Mouse (Mus musculus) splenic B cell, adult 2 months (primary cell): ENCODE measurements around the gene Fhl3.

Experiments used
- DNase-seq: peaks from one replicate; pipeline ENCODE4 v3.0.0-alpha.2; 2011; ENCODE audit warnings: low read depth, low spot score
- H3K27me3 ChIP-seq: 2 replicates; pipeline ENCODE4 v1.6.1; 2012; ENCODE audit warnings: mild to moderate bottlenecking, low read length, moderate library complexity, mixed read lengths; ENCODE audit not compliant: control insufficient read depth, poor library complexity, insufficient read depth, severe bottlenecking
- H3K36me3 ChIP-seq: 2 replicates; pipeline ENCODE4 v1.6.1; 2012; ENCODE audit warnings: mild to moderate bottlenecking, low read length, moderate library complexity, mixed read lengths; ENCODE audit not compliant: control insufficient read depth, poor library complexity, insufficient read depth, severe bottlenecking

The Fhl3 gene

GRCm38 (mm10) chr4:124671583-124671982 is 28.9 kb upstream of the Fhl3 start:
- Histone ChIP-seq H3K27me3 (peaks cover 1% of the 10 kb centered on the region; the same call in 1 of the 2 replicates), H3K36me3 (no peaks in the 10 kb centered on the region)
- DNase-seq, result no peak

GRCm38 (mm10) chr4:124672347-124673320 is 27.9 kb upstream of the Fhl3 start:
- Histone ChIP-seq H3K27me3 (peaks cover 1% of the 10 kb centered on the region; the same call in 1 of the 2 replicates), H3K36me3 (no peaks in the 10 kb centered on the region)
- peak; percentile 19 for DNase-seq

DNA sequence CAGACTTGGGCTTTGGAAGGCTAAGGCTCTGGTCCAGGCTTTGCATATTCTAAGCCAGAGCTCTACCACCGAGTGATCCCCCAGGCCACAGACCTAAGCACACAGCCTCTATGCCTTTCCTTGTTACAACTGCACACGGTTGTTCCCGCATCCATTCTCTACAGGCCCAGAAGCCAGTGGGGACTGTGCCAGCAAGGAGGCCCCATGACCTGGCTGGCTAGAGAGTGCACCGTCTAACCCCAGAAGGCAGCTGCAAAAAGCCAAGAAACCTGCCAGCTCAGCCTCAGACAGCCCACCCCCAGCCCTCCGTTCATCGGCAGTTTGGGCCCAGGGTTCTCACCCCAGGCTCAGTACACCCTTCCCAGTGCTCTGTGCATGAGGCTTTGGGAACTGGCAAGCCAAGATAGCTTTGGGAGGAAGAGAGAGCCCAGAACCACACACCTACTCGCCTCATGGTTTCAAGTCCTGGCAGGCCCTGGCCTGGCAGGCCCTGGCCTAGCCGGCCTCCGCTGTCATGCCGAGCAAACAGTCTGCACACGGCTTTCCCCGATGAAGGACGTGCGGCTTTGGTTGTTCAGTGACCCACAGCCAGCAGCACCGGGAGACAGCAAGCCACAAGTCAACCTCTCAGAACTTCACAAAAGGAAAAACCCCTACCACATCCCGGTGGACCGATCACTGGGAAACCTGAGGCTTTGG is 26.0 kb upstream of the Fhl3 start:
- DNase-seq, result no peak
- peaks cover 1% of the 10 kb centered on the region; the same call in 1 of the 2 replicates for H3K27me3 ChIP-seq
- no peaks in the 10 kb centered on the region; the same call in 1 of the 2 replicates for H3K36me3 ChIP-seq

DNA sequence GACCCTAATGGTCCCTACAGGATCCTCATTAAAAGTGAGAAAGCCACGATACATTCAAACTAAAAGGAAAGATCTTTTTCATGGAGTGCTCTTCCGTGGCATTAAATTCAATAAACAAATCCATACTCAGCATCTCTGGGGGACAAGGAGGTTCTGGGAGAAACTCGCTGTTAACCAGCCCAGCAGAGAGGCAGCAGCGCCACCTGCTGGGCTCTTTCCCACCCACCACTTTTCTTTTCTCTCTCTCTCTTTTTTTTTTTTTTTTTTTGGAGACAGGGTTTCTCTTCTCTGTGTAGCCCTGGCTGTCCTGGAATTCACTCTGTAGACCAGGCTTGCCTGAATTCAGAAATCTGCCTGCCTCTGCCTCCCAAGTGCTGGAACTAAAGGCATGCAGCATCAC is 25.5 kb upstream of the Fhl3 start:
- H3K27me3 ChIP-seq, result peaks cover 1% of the 10 kb centered on the region; the same call in 1 of the 2 replicates
- peak; percentile 67 for DNase-seq
- H3K36me3 ChIP-seq, result no peaks in the 10 kb centered on the region; the same call in none of the 2 replicates

- DNase-seq, result no peak
- H3K27me3 ChIP-seq, result peaks cover 1% of the 10 kb centered on the region; the same call in 1 of the 2 replicates
Observed at GRCm38 (mm10) chr4:124675958-124676357, 24.5 kb upstream of the Fhl3 start.

DNA sequence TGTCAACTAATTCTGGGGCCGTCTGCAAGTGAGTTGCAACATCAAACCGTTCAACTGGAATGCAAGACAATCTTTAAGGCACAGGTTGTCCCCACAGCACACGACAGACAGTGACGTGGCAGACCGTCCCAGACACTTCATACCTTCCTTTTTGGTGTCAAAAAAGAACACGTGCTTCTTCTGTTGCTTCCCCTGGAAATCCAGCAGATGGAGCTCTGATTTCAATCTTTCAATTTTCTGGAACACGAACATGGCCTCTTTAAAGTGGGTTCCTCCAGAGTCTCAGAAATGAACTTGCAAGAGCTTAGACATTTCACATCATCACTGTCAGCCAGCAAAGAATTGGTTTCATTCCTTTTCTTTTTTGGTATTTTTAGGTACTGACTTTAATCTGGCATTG is 18.2 kb upstream of the Fhl3 start:
- DNase-seq, result peak; percentile 51
- Histone ChIP-seq H3K27me3 (no peaks in the 10 kb centered on the region), H3K36me3 (peaks cover 13% of the 10 kb centered on the region)

More at GRCm38 (mm10) chr4:124675958-124676357, 24.5 kb upstream of the Fhl3 start:
- peaks cover 3% of the 10 kb centered on the region for H3K36me3 ChIP-seq

GRCm38 (mm10) chr4:124683474-124683873 is 17.0 kb upstream of the Fhl3 start:
- peaks cover 13% of the 10 kb centered on the region for H3K36me3 ChIP-seq
- no peak for DNase-seq
- H3K27me3 ChIP-seq, result no peaks in the 10 kb centered on the region

DNA sequence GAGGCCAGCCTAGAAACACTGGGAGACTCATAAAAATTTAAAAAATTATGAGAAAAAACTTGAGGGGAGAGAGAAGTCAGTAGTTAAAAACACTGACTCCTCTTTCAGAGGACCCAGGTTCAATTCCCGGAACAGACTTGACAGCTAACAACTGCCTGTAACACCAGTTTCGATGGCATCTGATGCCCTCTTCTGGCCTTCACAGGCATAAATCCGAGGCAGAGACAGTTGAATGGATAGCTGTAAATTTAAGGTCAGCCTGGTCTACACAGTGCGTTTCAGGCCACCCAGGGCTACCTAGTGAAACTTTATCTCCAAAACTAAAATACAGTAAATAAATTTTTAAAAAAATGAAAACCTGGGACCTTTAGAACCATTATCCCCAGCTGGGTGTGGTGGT is 15.5 kb upstream of the Fhl3 start:
- H3K27me3 ChIP-seq, result no peaks in the 10 kb centered on the region
- peak; percentile 29 for DNase-seq
- H3K36me3 ChIP-seq, result peaks cover 13% of the 10 kb centered on the region

- Histone ChIP-seq H3K27me3 (no peaks in the 10 kb centered on the region), H3K36me3 (peaks cover 11% of the 10 kb centered on the region)
- no peak for DNase-seq
Observed at GRCm38 (mm10) chr4:124685453-124685852, 15.0 kb upstream of the Fhl3 start.

DNA sequence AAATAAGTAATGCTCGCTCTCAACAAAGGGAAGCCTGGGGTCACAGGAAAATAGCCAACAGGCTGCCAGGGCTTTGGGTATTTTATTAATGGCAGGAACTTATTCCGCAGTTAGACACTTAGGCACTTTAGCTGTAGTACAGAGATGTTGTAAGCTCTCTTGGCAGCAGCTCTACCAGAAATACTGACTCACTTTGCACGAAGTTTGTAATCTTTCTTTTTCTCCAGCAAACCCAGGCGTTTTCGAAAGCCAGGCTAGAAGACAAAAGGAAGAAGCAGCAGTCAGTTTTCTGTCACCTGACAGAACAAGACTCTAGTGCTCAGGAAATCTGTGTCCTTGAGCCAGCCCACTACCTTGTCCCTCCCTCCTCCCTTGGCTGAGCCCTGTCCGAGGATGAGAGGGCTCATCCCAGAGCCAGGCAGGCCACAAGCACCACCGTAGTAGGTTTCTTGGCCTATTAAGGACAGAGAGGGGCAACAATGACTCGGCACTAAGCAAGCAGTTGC is 14.6 kb upstream of the Fhl3 start:
- H3K36me3 ChIP-seq, result peaks cover 10% of the 10 kb centered on the region
- DNase-seq, result no peak
- H3K27me3 ChIP-seq, result no peaks in the 10 kb centered on the region

- peaks cover 2% of the 10 kb centered on the region; the same call in 1 of the 2 replicates for H3K36me3 ChIP-seq
- no peaks in the 10 kb centered on the region for H3K27me3 ChIP-seq
- DNase-seq, result no peak
Observed at GRCm38 (mm10) chr4:124691455-124691854, 9.0 kb upstream of the Fhl3 start.

GRCm38 (mm10) chr4:124692416-124692861 is 8.1 kb upstream of the Fhl3 start:
- no peak for DNase-seq
- Histone ChIP-seq H3K27me3 (no peaks in the 10 kb centered on the region), H3K36me3 (peaks cover 2% of the 10 kb centered on the region; the same call in 1 of the 2 replicates)

DNA sequence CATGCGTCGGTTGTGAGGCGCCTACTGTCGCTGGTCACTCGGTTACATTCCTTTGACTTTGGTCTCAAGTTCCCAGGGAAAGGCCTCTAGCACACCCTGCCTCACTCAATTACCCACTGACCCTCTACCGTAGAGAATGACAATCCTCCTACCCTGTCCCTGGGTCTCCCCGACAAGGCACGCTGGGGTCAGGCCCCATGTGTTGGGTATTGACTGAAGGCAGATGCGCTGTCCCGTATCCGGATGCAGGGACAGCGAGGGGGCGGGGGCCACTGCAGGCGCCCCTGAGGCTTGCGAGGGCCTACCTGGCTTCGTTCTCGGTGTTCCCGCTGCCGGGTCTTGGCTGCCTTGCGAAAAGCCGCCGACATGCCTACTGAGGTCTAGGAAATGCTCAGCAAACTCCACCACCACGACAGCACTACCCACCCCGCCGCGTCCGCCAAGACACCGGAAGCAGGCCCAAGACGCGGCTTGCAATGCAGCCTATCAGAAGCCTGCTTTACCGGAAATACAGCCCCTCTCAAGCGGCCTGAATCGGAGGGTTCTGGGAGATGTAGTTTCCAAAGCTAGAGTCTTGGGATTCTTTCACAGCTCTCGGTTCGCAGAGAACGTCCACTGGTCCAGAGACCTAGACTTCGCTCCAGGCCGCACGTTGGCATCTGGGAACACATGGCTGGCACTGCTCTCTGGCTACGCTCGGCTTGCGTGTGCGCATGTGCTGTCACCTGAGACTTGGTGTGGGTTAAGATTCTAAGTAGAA is 7.2 kb upstream of the Fhl3 start, which contains the start of gene Utp11:
Gene Utp11 (minus strand): TSS at position 466 of the 760 bp plus-strand sequence.
- no peaks in the 10 kb centered on the region for H3K27me3 ChIP-seq
- DNase-seq, result peak; percentile 90
- H3K36me3 ChIP-seq, result peaks cover 2% of the 10 kb centered on the region; the same call in 1 of the 2 replicates

DNA sequence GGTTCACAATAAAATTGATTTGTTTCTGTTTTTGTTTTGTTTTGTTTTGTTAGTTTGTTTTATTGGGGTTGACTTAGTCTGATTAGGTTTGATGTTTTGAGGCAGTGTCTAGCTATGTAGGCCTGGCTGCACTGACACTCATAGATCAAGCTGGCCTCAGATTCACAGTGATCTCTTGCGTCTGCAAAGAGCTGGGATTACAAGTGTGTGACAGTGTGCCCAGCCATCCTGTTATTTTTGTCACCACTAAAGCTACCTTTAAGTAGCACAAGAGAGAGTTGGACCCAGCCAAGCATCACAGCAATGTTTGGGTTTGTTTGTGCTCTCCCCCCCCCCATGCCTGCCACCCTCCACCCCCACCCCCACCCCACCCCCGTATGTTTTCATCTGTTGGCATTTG is 5.9 kb upstream of the Fhl3 start:
- H3K36me3 ChIP-seq, result peaks cover 2% of the 10 kb centered on the region; the same call in 1 of the 2 replicates
- no peak for DNase-seq
- no peaks in the 10 kb centered on the region for H3K27me3 ChIP-seq
